Mouse (Mus musculus): ENCODE data around the gene Serpind1.

Serpind1 gene

DNA sequence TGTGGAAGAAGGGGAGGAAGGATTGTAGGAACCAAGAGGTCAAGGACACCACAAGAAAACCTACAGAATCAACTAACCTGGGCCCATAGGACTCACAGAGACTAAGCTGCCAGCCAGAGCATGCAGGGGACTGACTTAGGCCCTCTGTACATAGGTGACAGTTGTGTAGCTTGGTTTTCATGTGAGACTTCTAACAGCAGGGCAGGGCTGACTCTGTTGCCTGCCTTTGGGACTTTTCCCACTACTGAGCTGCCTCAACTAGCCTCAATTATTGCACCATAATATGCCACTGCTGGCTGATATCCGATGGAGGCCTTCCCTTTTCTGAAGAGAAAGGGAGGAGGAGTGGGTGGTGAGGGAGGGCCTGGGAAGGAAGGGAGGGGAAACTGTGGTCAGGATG is 15.6 kb downstream of the Serpind1 start:
- no peak for DNase-seq (ENCODE audit: low read depth, low spot score)

GRCm38 (mm10) chr16:17356031-17356430 is 24.9 kb downstream of the Serpind1 start:
- no peak for DNase-seq (ENCODE audit: low read depth, low spot score)

DNA sequence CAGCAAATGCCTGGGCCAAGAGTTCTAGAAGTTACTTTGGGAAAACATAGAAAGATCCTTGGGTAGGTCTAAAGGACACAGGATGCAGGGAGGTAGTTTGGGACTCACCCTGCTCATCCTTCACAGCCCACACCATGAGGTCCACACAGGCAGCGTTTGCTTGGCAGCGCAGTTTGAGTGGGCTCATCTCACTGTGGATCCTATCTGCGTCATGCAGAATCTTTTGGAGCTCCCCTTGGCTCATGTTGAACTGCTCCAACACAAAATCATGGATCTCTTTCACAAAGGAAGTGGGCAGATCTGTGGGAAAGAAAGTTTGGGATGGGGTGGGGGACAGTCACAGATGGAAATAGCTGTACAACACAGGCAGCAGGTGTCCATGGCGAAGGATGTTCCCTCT is 27.6 kb downstream of the Serpind1 start:
- DNase-seq (ENCODE audit: low read depth, low spot score), result peak; percentile 35

GRCm38 (mm10) chr16:17382306-17382705 is 51.1 kb downstream of the Serpind1 start:
- DNase-seq (ENCODE audit: low read depth, low spot score), result no peak

GRCm38 (mm10) chr16:17383594-17384326 is 52.6 kb downstream of the Serpind1 start:
- DNase-seq (ENCODE audit: low read depth, low spot score), result no peak

DNA sequence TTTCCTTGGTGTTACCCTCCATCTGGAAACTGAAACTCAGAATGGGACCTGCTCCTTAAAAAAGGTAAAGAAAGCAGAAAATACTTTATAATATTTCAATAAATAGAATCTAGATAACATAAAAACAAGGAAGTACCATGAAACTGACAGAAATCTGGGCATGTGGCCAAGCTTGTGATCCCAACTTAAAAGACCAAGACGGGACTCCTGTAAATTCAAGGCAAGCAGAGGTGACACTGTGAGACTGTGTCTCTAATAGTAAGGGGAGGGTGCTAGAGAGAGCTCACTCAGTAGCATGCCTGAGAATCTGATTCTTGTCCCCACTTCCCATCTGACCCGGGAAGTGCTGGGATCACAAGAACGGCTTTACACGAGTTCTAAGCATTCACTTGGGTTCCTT is 61.6 kb downstream of the Serpind1 start:
- DNase-seq (ENCODE audit: low read depth, low spot score), result no peak
